Mouse (Mus musculus): ENCODE results near the gene Pop4. TPM values are rescaled to one million over a fixed set of nuclear protein-coding genes. Genes with fewer than 3 reads are reported as not detected.

The Pop4 gene
- polyA plus RNA-seq, 1 experiment, result 36.8 TPM

DNA sequence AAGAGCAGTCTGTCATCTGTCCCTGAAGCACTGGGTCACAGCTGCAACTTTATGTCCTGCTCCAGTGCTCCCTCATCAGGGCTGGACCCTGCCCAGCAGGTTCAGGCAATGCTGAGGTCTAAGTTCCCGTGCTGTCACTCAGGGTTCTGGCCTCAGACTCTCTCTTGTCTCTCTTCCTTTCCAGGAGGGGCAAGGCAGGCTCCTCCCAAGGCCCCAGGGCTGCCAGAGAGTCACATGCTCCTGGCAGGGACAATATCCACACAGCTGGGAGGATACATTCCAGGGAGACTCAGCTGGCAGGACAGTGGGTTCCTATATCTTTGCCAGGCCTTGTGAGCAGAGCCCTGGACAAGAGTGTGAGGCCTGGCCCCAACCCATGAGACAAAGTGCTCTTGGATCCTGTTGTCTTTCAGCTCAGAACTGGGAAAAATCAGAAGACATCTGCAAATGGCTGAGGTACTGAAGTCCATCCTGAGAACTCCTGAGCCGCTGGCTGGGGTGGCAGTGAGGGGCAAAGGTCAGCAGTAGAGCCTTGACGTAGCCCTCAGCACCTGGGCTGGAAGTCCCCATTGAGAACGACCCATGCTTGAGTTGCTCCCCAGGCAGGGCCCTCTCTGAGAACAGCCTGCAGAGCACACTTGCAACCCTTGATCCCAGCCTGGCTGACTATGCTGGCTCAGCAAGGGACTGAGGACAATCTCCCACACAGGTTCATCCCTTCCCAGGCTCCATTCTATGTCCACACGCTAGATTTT lies 53.6 kb downstream of the Pop4 start:
- Histone ChIP-seq H3K27me3 (ENCODE audit: control insufficient read depth, insufficient read depth, low read length) (no peaks in the 10 kb centered on the region), H3K27ac (ENCODE audit: insufficient read depth, low read length) (peak overlapping the region; percentile 46; the same call in 1 of the 2 replicates), H3K4me1 (ENCODE audit: control insufficient read depth, insufficient read depth, low read length) (peaks cover 42% of the 10 kb centered on the region), H3K4me3 (replicated peaks; ENCODE audit: insufficient read depth, low read depth, low read length) (no peak overlapping the region)
- 36% methylated on average over 5 of the region's 5 CpGs for WGBS
- TF ChIP-seq POLR2A (IDR thresholded peaks at IDR 0.05; ENCODE audit: borderline replicate concordance, insufficient read depth, low read length), result no peak
- no peak for TF ChIP-seq CTCF (IDR thresholded peaks at IDR 0.05; ENCODE audit: borderline replicate concordance, insufficient read depth, low read depth, low read length)
- peak; percentile 51 to 68 for DNase-seq

DNA sequence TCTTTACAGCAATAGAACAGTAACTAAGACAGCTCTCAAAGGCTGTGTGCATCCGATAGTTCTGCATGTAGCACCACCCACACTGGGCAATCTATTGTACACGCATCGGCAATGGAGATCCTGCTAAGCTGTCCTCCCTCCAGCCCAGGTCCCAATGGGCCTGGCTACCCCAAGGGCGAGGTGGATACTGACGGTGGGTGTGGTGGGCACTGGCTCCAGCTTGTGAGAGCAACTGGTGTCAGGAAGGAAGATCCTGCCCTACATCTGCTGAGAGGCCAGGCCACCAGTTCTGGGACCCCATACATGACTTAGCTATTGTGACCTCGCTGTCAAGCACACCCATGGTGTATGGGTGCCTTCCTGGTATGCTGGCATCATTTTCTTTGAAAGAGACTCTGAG lies 55.5 kb downstream of the Pop4 start:
- H3K27ac ChIP-seq (ENCODE audit: insufficient read depth, low read length), result no peak overlapping the region
- no peak overlapping the region for H3K4me3 ChIP-seq (replicated peaks; ENCODE audit: insufficient read depth, low read depth, low read length)
- no peak for DNase-seq
- peaks cover 47% of the 10 kb centered on the region for H3K4me1 ChIP-seq (ENCODE audit: control insufficient read depth, insufficient read depth, low read length)
- no peaks in the 10 kb centered on the region for H3K27me3 ChIP-seq (ENCODE audit: control insufficient read depth, insufficient read depth, low read length)
- WGBS, result 91% methylated on average over 6 of the region's 6 CpGs
- TF ChIP-seq CTCF (IDR thresholded peaks at IDR 0.05; ENCODE audit: borderline replicate concordance, insufficient read depth, low read depth, low read length) (no peak), POLR2A (IDR thresholded peaks at IDR 0.05; ENCODE audit: borderline replicate concordance, insufficient read depth, low read length) (no peak)

DNA sequence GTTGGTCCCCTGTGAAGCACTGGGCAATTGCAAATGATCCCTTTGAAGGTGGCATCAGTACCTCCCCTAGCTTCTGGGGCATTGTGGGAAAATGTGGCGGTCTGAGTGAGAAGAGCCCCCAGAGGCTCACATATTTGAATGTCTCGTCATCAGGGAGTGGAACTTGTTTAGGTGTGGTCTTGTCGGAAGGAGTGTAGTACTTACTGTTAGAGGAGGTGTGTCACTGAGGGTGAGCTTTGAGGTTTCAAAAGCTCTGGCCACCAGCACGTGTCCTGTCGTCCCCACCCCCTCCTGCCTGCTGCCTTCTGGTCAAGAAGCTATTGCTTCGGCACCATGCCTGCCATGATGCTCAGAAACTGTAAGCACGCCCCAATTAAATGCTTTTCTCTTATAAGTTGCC lies 55.9 kb downstream of the Pop4 start:
- Histone ChIP-seq H3K4me3 (replicated peaks; ENCODE audit: insufficient read depth, low read depth, low read length) (no peak overlapping the region), H3K27ac (ENCODE audit: insufficient read depth, low read length) (no peak overlapping the region), H3K27me3 (ENCODE audit: control insufficient read depth, insufficient read depth, low read length) (no peaks in the 10 kb centered on the region), H3K4me1 (ENCODE audit: control insufficient read depth, insufficient read depth, low read length) (peaks cover 45% of the 10 kb centered on the region)
- 78% methylated on average over 7 of the region's 7 CpGs for WGBS
- TF ChIP-seq CTCF (IDR thresholded peaks at IDR 0.05; ENCODE audit: borderline replicate concordance, insufficient read depth, low read depth, low read length), result no peak
- TF ChIP-seq POLR2A (IDR thresholded peaks at IDR 0.05; ENCODE audit: borderline replicate concordance, insufficient read depth, low read length), result no peak
- no peak for DNase-seq

GRCm38 (mm10) chr7:38214473-38215214 lies 56.6 kb downstream of the Pop4 start:
- no peak overlapping the region for H3K27ac ChIP-seq (ENCODE audit: insufficient read depth, low read length)
- 80% methylated on average over 5 of the region's 5 CpGs for WGBS
- peaks cover 39% of the 10 kb centered on the region for H3K4me1 ChIP-seq (ENCODE audit: control insufficient read depth, insufficient read depth, low read length)
- no peak overlapping the region for H3K4me3 ChIP-seq (replicated peaks; ENCODE audit: insufficient read depth, low read depth, low read length)
- DNase-seq, result no peak
- TF ChIP-seq POLR2A (IDR thresholded peaks at IDR 0.05; ENCODE audit: borderline replicate concordance, insufficient read depth, low read length) (no peak), CTCF (IDR thresholded peaks at IDR 0.05; ENCODE audit: borderline replicate concordance, insufficient read depth, low read depth, low read length) (no peak)
- no peaks in the 10 kb centered on the region for H3K27me3 ChIP-seq (ENCODE audit: control insufficient read depth, insufficient read depth, low read length)

GRCm38 (mm10) chr7:38212651-38213062 lies 58.6 kb downstream of the Pop4 start:
- Histone ChIP-seq H3K4me3 (replicated peaks; ENCODE audit: insufficient read depth, low read depth, low read length) (no peak overlapping the region), H3K27me3 (ENCODE audit: control insufficient read depth, insufficient read depth, low read length) (no peaks in the 10 kb centered on the region), H3K4me1 (ENCODE audit: control insufficient read depth, insufficient read depth, low read length) (peaks cover 27% of the 10 kb centered on the region), H3K27ac (ENCODE audit: insufficient read depth, low read length) (peak overlapping the region; percentile 61; the same call in 1 of the 2 replicates)
- no peak for TF ChIP-seq POLR2A (IDR thresholded peaks at IDR 0.05; ENCODE audit: borderline replicate concordance, insufficient read depth, low read length)
- no peak for TF ChIP-seq CTCF (IDR thresholded peaks at IDR 0.05; ENCODE audit: borderline replicate concordance, insufficient read depth, low read depth, low read length)
- WGBS, result 3% methylated on average over 3 of the region's 3 CpGs
- peak in 1 of 2 experiments; percentile 76 for DNase-seq

Other genes with a start within 250 kb of the Pop4 start
- gene Uri1, start 247.9 kb downstream of the Pop4 start, polyA plus RNA-seq (2012; rRNA removed), result 30.3 and 31.4 TPM in 2 replicates
- gene Ccne1, start 163.9 kb downstream of the Pop4 start, polyA plus RNA-seq (2012; rRNA removed), result 19.6 and 20.3 TPM in 2 replicates
- gene 1600014C10Rik, start 88.2 kb downstream of the Pop4 start, polyA plus RNA-seq (2012; rRNA removed), result 32.8 and 33.1 TPM in 2 replicates
- 8.2 and 10.2 TPM in 2 replicates for gene Plekhf1, start 43.4 kb downstream of the Pop4 start, polyA plus RNA-seq (2012; rRNA removed)